Mouse (Mus musculus) myocyte (in vitro differentiated cells): ENCODE results near the gene Bscl2. TPM values are rescaled to one million over a fixed set of nuclear protein-coding genes. Genes with fewer than 3 reads are reported as not detected.

ENCODE experiments used
- H3K27me3 ChIP-seq: one replicate; pipeline ENCODE4 v1.6.1; 2011; ENCODE audit not compliant: control insufficient read depth, insufficient read depth, insufficient read length
- H3K36me3 ChIP-seq: one replicate; pipeline ENCODE4 v1.6.1; 2011; ENCODE audit not compliant: control insufficient read depth, insufficient read depth
- H3K4me2 ChIP-seq: one replicate; pipeline ENCODE4 v1.6.1; 2011; ENCODE audit warnings: low read depth, control low read depth
- H3K4me3 ChIP-seq: one replicate; pipeline ENCODE4 v1.5.1; 2011; ENCODE audit warnings: mild to moderate bottlenecking, control low read depth, moderate library complexity
- H3K79me2 ChIP-seq: one replicate; pipeline ENCODE4 v1.6.1; 2011; ENCODE audit not compliant: control insufficient read depth, insufficient read depth
- H3ac ChIP-seq: one replicate; pipeline ENCODE4 v1.6.1; 2011; ENCODE audit not compliant: control insufficient read depth, insufficient read length
- CEBPB ChIP-seq: IDR thresholded peaks from 2 replicates; pipeline ENCODE4 v1.6.1; 2011; ENCODE audit warnings: mild to moderate bottlenecking, moderate library complexity; ENCODE audit not compliant: poor library complexity, insufficient read depth, severe bottlenecking
- E2F4 ChIP-seq: IDR thresholded peaks from one replicate; pipeline ENCODE4 v1.6.1; 2011; ENCODE audit warnings: mild to moderate bottlenecking, control low read depth, moderate library complexity; ENCODE audit not compliant: insufficient read depth
- MAX ChIP-seq: IDR thresholded peaks from one replicate; pipeline ENCODE4 v1.6.1; 2011; ENCODE audit warnings: low read depth, mild to moderate bottlenecking, control low read depth
- MYOD1 ChIP-seq, 3 experiments: IDR thresholded peaks; one replicate each; pipeline ENCODE4 v1.6.1; 2011; ENCODE audit warnings: control low read depth in 2 of 3, low read depth in 2 of 3, mild to moderate bottlenecking in 2 of 3, moderate library complexity in 1 of 3; ENCODE audit not compliant: insufficient read length in 2 of 3, control insufficient read depth in 1 of 3
- MYOG ChIP-seq, 3 experiments: IDR thresholded peaks; one replicate each; pipeline ENCODE4 v1.6.1; 2011; ENCODE audit warnings: control low read depth in 2 of 3, low read depth in 2 of 3, mild to moderate bottlenecking in 2 of 3; ENCODE audit not compliant: insufficient read length in 2 of 3, control insufficient read depth in 1 of 3, insufficient read depth in 1 of 3
- POLR2A ChIP-seq: IDR thresholded peaks from one replicate; pipeline ENCODE4 v1.6.1; 2011; ENCODE audit warnings: low read depth, mild to moderate bottlenecking, control low read depth, moderate library complexity; ENCODE audit not compliant: insufficient read length
- POLR2AphosphoS2 ChIP-seq: IDR thresholded peaks from one replicate; pipeline ENCODE4 v1.6.1; 2011; ENCODE audit warnings: low read depth, control low read depth; ENCODE audit not compliant: insufficient read length
- REST ChIP-seq: IDR thresholded peaks from one replicate; pipeline ENCODE4 v1.6.1; 2011; ENCODE audit warnings: mild to moderate bottlenecking, control low read depth, moderate library complexity; ENCODE audit not compliant: insufficient read depth, insufficient read length
- SRF ChIP-seq: IDR thresholded peaks from one replicate; pipeline ENCODE4 v1.6.1; 2011; ENCODE audit warnings: low read depth; ENCODE audit not compliant: control insufficient read depth, insufficient read length
- TCF12 ChIP-seq: IDR thresholded peaks from one replicate; pipeline ENCODE4 v1.6.1; 2011; ENCODE audit warnings: mild to moderate bottlenecking, control low read depth; ENCODE audit not compliant: poor library complexity, insufficient read depth, severe bottlenecking
- TCF3 ChIP-seq: IDR thresholded peaks from one replicate; pipeline ENCODE4 v1.6.1; 2011; ENCODE audit warnings: low read depth, control low read depth; ENCODE audit not compliant: insufficient read length
- USF1 ChIP-seq: IDR thresholded peaks from one replicate; pipeline ENCODE4 v1.6.1; 2011; ENCODE audit warnings: low read depth, mild to moderate bottlenecking, control low read depth, moderate library complexity
- polyA plus RNA-seq: library from polyadenylated mRNA; unstranded; fragments of >200 nt; fragmentation: generic; extraction: Trizol; gene quantifications from one replicate; pipeline ENCODE4 v1.2.1, GENCODE M21; 2012; ENCODE audit warnings: missing spikeins

The Bscl2 gene
- polyA plus RNA-seq, 1 experiment = 5.7 TPM

DNA sequence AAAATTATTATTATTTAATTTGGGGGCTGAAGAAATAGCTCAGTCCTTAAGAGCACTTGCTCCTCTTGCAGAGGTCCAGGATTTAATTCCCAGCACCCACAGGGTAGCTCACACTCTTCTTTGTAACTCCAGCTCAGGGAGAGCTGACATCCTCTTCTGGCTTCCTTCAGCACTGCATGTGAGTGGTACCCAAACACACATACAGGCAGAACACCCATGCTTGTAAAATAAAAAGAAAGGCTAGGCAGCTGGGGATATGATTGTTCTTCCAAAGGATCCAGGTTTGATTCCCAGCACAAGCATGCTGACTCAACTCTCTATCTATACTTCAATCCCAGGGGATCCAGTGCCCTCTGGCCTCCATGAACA lies 38.3 kb upstream of the Bscl2 start:
- peaks cover 11% of the 10 kb centered on the region for H3K36me3 ChIP-seq
- H3K27me3 ChIP-seq = no peaks in the 10 kb centered on the region
- no peak overlapping the region for H3ac ChIP-seq
- peaks cover 23% of the 10 kb centered on the region for H3K79me2 ChIP-seq
- peak overlapping the region; percentile 80 for H3K4me2 ChIP-seq
- peak overlapping the region; percentile 75 for H3K4me3 ChIP-seq
- no peak for TF ChIP-seq TCF3
- no peak for TF ChIP-seq E2F4

- H3ac ChIP-seq = no peak within 1 kb of the TSS
- peak within 1 kb of the TSS; percentile 50 for H3K4me3 ChIP-seq
- H3K27me3 ChIP-seq = no peaks in the 10 kb centered on the region
- TF ChIP-seq CEBPB (no peak), E2F4 (peak; percentile 46), TCF12 (no peak), POLR2AphosphoS2 (peak; percentile 37), POLR2A (peak; percentile 54), SRF (peak; percentile 72), REST (no peak), MYOD1 (IDR thresholded peaks at IDR 0.05; ENCODE audit: control insufficient read depth in 1 of 3, insufficient read length in 2 of 3, low read depth in 2 of 3) (no peak)
- peak within 1 kb of the TSS; percentile 90 for H3K4me2 ChIP-seq
- H3K36me3 ChIP-seq = peaks cover 9% of the 10 kb centered on the region
- H3K79me2 ChIP-seq = peaks cover 11% of the 10 kb centered on the region
Observed at GRCm38 (mm10) chr19:8802130-8802821, 35.0 kb upstream of the Bscl2 start, which contains the start of gene Zbtb3. Gene Zbtb3 (plus strand): TSS chr19:8802555.

DNA sequence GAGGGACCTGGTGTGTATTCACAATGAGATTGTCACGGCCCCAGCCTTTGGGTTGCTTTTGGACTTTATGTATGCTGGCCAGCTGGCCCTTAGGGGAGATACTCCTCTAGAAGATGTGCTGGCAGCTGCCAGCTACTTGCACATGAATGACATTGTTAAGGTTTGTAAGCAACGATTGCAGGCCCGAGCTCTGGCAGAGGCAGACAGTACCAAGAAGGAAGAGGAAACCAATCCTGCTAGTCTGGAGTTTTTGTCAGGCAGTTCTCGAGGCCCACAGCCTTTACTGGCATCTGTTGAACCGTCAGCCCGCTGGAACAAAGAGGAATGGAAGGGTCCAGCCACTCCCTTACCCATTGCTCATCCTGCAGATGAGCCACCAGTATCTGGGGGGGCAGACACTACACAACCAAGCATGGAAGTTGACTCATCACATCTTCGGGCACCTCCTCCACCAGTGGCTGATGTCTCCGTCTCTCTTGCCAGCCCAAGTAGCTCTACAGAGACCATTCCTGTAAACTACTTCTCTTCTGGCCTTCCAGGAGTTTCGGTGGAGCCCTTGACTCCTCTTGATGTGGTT lies 34.0 kb upstream of the Bscl2 start:
- Histone ChIP-seq H3K4me2 (peak overlapping the region; percentile 84), H3K27me3 (no peaks in the 10 kb centered on the region), H3ac (no peak overlapping the region), H3K4me3 (peak overlapping the region; percentile 50), H3K36me3 (peaks cover 19% of the 10 kb centered on the region), H3K79me2 (peaks cover under 1% of the 10 kb centered on the region)
- TF ChIP-seq MYOD1 (IDR thresholded peaks at IDR 0.05; ENCODE audit: control insufficient read depth in 1 of 3, insufficient read length in 2 of 3, low read depth in 2 of 3) (no peak), POLR2AphosphoS2 (peak; percentile 67), POLR2A (peak; percentile 48)

- TF ChIP-seq POLR2AphosphoS2 = peak; percentile 16
- TF ChIP-seq E2F4 = no peak
- H3K79me2 ChIP-seq = no peaks in the 10 kb centered on the region
- H3K36me3 ChIP-seq = peaks cover 26% of the 10 kb centered on the region
- H3ac ChIP-seq = no peak overlapping the region
- peak overlapping the region; percentile 50 for H3K4me3 ChIP-seq
- H3K27me3 ChIP-seq = no peaks in the 10 kb centered on the region
- H3K4me2 ChIP-seq = peak overlapping the region; percentile 84
Observed at GRCm38 (mm10) chr19:8803879-8804660, 33.2 kb upstream of the Bscl2 start.

- Histone ChIP-seq H3K79me2 (no peaks in the 10 kb centered on the region), H3ac (no peak overlapping the region), H3K27me3 (no peaks in the 10 kb centered on the region), H3K4me2 (no peak overlapping the region), H3K36me3 (peaks cover 41% of the 10 kb centered on the region), H3K4me3 (no peak overlapping the region)
- TF ChIP-seq POLR2A (no peak), REST (no peak), MYOG (IDR thresholded peaks at IDR 0.05; ENCODE audit: control insufficient read depth in 1 of 3, insufficient read depth in 1 of 3, insufficient read length in 2 of 3, low read depth in 2 of 3) (no peak), TCF3 (no peak), MYOD1 (IDR thresholded peaks at IDR 0.05; ENCODE audit: control insufficient read depth in 1 of 3, insufficient read length in 2 of 3, low read depth in 2 of 3) (no peak), TCF12 (no peak), CEBPB (no peak), E2F4 (no peak), POLR2AphosphoS2 (no peak), USF1 (no peak), MAX (no peak), SRF (no peak)
Observed at GRCm38 (mm10) chr19:8806810-8807209, 30.5 kb upstream of the Bscl2 start.
